Mouse (Mus musculus) spleen, adult 2 months (tissue): Measurements from ENCODE around the gene Cmip. TPM values are rescaled to one million over a fixed set of nuclear protein-coding genes. Genes with fewer than 3 reads are reported as not detected.

Experiments
- DNase-seq, 2 experiments: peaks; one replicate each; pipeline versions ENCODE4 v3.0.0 to v3.0.0-alpha.2; 2012 to 2021; ENCODE audit warnings: low spot score in 2 of 2, low read depth in 1 of 2
- H3K27ac ChIP-seq: fragments of 200-500 bp; 2 replicates; pipeline ENCODE4 v1.5.1; 2012; ENCODE audit warnings: low read length, inconsistent platforms; ENCODE audit not compliant: insufficient read depth
- H3K27me3 ChIP-seq: fragments of 200-500 bp; 2 replicates; pipeline ENCODE4 v1.6.1; 2012; ENCODE audit warnings: mild to moderate bottlenecking, moderate library complexity, low read length, inconsistent platforms; ENCODE audit not compliant: control insufficient read depth, insufficient read depth
- H3K36me3 ChIP-seq: fragments of 200-500 bp; 2 replicates; pipeline ENCODE4 v1.6.1; 2012; ENCODE audit warnings: mild to moderate bottlenecking, low read length, inconsistent platforms; ENCODE audit not compliant: control insufficient read depth, insufficient read depth
- H3K4me1 ChIP-seq: fragments of 200-500 bp; 2 replicates; pipeline ENCODE4 v1.6.1; 2011; ENCODE audit warnings: inconsistent platforms; ENCODE audit not compliant: control insufficient read depth, insufficient read depth, insufficient read length
- H3K4me3 ChIP-seq: fragments of 200-500 bp; 2 replicates; pipeline ENCODE4 v1.5.1; 2011; ENCODE audit warnings: mild to moderate bottlenecking, inconsistent platforms; ENCODE audit not compliant: insufficient read depth, insufficient read length; ENCODE audit errors: extremely low read depth
- CTCF ChIP-seq: fragments of 200-500 bp; IDR thresholded peaks from 2 replicates; pipeline ENCODE4 v1.5.1; 2011; ENCODE audit warnings: mild to moderate bottlenecking, inconsistent platforms; ENCODE audit not compliant: insufficient read depth, insufficient read length, insufficient replicate concordance; ENCODE audit errors: extremely low read depth
- POLR2A ChIP-seq: fragments of 200-500 bp; IDR thresholded peaks from 2 replicates; pipeline ENCODE4 v1.6.1; 2011; ENCODE audit warnings: low read depth, low read length, inconsistent platforms
- WGBS: fragments of 180-500 bp; shearing (Covaris S2); methylation state at CpG from one replicate; pipeline ENCODE4 v1.1.7; 2018; 5-methylcytosine and 5-hydroxymethylcytosine counted together
- polyA plus RNA-seq: library from polyadenylated mRNA; depleted of rRNA; stranded (reverse); fragments of >200 nt; gene quantifications from 2 replicates; pipeline ENCODE4 v1.2.3, GENCODE M21; 2012

Gene Cmip
- polyA plus RNA-seq, 1 experiment, result 48.2 TPM

DNA sequence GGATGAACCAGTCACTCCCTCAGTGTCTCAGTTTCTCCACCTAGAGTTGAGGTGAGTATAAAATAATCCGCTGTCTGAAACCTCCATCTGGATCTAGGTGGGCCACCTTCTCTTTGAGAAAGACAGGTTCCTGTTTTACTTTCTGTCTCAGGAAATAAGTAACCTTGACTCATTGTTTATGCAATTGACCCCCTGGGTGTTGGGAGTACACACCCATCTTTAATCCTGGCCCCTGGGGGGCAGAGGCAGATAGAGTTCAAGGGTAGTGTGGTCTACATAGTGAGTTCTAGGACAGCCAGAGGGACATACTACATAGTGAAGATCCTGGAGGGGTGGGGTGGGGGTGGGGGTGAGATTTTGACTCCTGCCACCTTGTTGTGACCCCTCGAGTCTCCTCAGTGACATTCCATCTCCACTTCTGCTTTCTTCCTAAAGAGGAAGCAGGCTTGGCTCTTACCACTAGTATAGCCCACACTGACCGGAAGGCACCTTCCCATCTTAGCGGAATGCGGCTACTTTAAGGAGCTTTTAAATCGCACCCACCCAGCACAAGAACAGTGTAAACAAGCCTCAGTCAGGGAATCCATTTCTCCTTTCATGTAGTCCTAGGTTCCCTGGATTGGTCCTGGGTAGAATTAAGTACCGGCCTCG is 86.0 kb downstream of the Cmip start:
- no peaks in the 10 kb centered on the region for H3K27me3 ChIP-seq
- no peak overlapping the region for H3K4me3 ChIP-seq
- peaks cover 49% of the 10 kb centered on the region for H3K4me1 ChIP-seq
- WGBS, result 49% methylated on average over 8 of the region's 8 CpGs
- no peak for DNase-seq
- no peak for TF ChIP-seq CTCF
- no peak for TF ChIP-seq POLR2A
- H3K36me3 ChIP-seq, result no peaks in the 10 kb centered on the region
- peak overlapping the region; percentile 69 for H3K27ac ChIP-seq

DNA sequence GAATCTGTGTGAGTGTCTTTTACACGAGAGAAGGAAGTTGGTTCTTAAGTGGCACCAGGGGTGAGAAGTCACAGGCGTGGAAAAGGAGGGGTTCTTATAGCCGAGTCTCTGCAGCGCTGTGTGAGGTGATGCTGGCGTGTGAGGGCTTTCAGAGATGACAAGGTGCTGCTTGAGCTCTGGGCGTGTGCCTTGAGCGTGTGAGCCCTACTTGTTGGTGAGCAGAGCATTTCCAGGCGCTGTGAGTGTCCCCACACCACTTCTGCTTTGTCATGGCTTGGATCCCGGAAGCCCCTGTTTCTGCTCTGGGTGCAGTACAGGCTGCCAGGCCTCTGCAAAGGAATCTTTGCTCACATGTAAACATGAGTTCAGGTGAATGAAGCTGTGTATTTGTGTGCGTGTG is 86.6 kb downstream of the Cmip start:
- Histone ChIP-seq H3K36me3 (no peaks in the 10 kb centered on the region), H3K4me1 (peaks cover 45% of the 10 kb centered on the region), H3K27me3 (no peaks in the 10 kb centered on the region), H3K27ac (peak overlapping the region; percentile 69), H3K4me3 (no peak overlapping the region)
- no peak for DNase-seq
- 24% methylated on average over 10 of the region's 10 CpGs for WGBS
- no peak for TF ChIP-seq CTCF

DNA sequence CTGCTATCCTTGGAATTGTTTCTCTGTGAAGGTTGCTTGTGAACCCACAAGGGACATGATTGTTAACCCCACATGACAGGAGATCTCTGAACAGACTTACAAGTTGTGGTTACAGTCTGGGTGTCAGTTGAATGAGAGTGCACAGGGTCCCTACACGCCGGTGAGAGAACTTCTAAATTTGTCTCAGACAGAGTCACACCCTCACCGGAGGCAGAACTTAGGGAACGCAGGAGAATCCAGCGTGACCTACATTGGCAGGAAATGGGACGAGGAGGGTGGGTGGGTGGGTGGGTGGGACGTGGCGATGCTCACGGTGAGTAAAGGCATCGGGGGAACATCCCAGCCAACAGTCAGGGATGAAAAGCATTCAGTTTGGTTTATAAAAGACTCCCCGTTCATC is 88.0 kb downstream of the Cmip start:
- no peak for DNase-seq
- H3K27ac ChIP-seq, result no peak overlapping the region
- TF ChIP-seq POLR2A (no peak), CTCF (no peak)
- WGBS, result 36% methylated on average over 11 of the region's 11 CpGs
- H3K36me3 ChIP-seq, result no peaks in the 10 kb centered on the region
- peaks cover 33% of the 10 kb centered on the region for H3K4me1 ChIP-seq
- no peak overlapping the region for H3K4me3 ChIP-seq
- no peaks in the 10 kb centered on the region for H3K27me3 ChIP-seq

DNA sequence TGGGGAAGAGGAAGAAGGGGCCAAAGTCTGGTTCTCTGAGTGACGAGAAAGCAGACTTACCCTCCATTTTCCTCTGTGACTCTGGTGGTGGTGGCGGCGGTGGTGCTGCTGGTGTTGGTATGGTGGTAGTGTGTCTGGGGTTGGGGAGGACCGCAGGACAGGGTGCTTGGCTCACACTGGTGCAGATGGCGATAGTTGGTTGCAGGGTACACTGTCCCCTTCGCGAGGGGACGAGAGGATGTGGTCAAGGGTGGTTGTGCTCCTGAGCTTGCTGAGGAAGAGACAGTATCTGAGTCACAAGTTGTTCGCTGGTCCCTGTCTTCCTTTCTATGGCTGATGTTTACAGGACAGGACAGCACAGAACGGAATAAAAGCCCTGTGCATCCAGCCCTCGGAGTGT is 88.5 kb downstream of the Cmip start:
- Histone ChIP-seq H3K4me1 (peaks cover 31% of the 10 kb centered on the region; the same call in 1 of the 2 replicates), H3K27me3 (no peaks in the 10 kb centered on the region), H3K36me3 (no peaks in the 10 kb centered on the region), H3K27ac (no peak overlapping the region), H3K4me3 (no peak overlapping the region)
- 66% methylated on average over 11 of the region's 11 CpGs for WGBS
- DNase-seq, result no peak
- TF ChIP-seq CTCF, result no peak
- TF ChIP-seq POLR2A, result no peak

DNA sequence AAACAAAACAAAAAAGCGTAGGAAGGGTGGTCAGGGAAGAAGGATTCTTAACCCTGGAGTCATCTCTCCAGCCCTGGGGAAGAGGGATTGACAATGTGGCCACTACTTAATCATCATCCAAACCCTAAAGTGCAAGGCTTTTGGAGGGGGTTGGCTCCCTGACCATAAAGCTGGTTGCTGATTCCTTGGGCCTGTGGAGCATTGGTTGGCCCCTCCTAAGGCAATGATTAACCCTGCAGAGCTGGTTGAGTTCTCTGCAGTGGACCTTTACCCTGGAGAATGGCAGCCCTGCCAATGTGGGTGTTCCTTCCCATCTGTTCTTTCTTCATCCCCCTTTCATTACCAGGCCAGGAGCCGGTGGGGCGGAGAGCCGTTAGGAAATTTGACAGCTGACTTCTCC is 90.7 kb downstream of the Cmip start:
- DNase-seq, result no peak
- Histone ChIP-seq H3K27me3 (no peaks in the 10 kb centered on the region), H3K36me3 (no peaks in the 10 kb centered on the region), H3K4me3 (no peak overlapping the region), H3K4me1 (peaks cover 19% of the 10 kb centered on the region; the same call in 1 of the 2 replicates), H3K27ac (no peak overlapping the region)
- 92% methylated on average over 4 of the region's 4 CpGs for WGBS
- no peak for TF ChIP-seq CTCF
- no peak for TF ChIP-seq POLR2A

DNA sequence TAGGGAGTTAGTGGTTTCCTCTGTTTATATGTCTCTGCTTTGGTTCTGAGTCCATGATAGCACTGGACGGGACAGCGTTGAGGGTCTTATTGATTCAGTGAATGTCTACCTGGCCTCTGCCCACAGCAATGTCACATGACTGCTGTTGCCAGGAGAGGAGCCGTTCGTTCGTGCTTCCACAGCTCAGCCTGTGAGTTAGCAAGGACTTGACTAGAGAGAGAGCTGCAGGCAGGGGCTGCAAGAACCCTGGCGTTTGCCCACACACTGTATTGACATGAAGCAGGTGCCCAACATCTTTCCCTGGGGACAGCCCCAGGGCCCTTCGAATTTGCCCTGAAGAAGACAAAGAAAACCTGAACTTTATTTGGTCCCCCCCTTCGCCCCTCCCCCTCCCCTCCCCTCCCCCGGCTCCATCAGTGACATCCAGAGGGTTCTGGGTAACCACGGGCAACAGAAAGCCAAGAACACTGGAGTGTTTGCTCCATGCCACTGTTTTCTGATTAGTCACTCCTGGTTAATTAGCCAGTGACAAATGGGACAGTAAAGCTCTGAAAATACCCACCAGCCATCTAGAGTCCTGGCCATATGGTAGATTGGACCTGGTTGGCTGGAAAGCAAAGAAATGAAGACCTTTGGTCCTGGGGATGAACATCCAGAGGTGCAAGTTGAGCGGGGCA is 92.0 kb downstream of the Cmip start:
- H3K27me3 ChIP-seq, result no peaks in the 10 kb centered on the region
- no peak overlapping the region for H3K4me3 ChIP-seq
- H3K4me1 ChIP-seq, result peaks cover 9% of the 10 kb centered on the region; the same call in 1 of the 2 replicates
- no peak overlapping the region for H3K27ac ChIP-seq
- 73% methylated on average over 11 of the region's 11 CpGs for WGBS
- no peaks in the 10 kb centered on the region for H3K36me3 ChIP-seq
- no peak for DNase-seq
- TF ChIP-seq CTCF (no peak), POLR2A (no peak)

DNA sequence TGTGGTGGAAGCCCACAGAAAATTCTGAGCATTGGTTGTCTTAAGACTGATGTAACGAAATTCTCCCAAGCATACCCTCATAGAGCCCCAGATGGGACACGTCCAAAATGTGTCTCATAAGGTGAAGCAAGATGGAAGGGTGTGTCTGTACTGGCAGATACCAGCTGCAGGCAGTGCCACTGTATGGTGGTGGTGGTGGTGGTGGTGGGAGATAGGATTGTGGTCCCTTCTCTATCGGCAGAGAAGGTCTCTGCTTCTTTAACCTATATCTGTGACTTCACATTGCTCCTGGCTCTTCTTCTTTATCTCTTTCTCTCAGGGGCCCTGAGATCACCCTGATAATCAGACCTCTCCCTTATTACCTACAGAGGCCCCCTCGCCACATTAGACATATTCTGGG is 92.7 kb downstream of the Cmip start:
- TF ChIP-seq POLR2A (no peak), CTCF (no peak)
- H3K4me3 ChIP-seq, result no peak overlapping the region
- no peak overlapping the region for H3K27ac ChIP-seq
- H3K4me1 ChIP-seq, result peaks cover 7% of the 10 kb centered on the region; the same call in 1 of the 2 replicates
- no peaks in the 10 kb centered on the region for H3K36me3 ChIP-seq
- no peaks in the 10 kb centered on the region for H3K27me3 ChIP-seq
- DNase-seq, result no peak
- WGBS, result 78% methylated on average over 4 of the region's 4 CpGs
